ENCODE assay signal across 10 mouse cellular contexts in the genomic region with DNA sequence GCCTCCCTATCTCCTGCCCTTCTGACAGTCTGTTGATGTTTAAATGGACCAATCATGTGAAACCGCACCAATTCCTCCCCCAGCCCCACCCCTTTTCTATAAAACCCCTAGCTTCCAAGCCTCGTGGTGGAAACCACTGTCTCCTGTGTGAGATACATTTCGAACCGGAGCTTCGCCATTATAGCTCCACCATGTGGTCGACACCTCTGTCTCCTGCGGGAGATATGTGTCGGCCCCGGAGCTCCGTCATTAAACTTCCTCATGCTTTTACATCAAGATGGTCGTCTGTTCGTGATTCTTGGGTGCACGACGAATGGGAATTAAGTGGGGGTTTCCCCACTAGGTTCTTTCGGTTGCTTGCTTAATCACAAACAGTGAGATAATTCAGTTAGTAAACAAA. TPM values are rescaled to one million over a fixed set of nuclear protein-coding genes. Genes with fewer than 3 reads are reported as not detected.
DNase-seq lines count a peak whose midpoint lies in the region; ATAC-seq and TF ChIP-seq lines count a peak whose summit lies in the region.
"Not testable (repeated sequence)": the region's sequence is repeated elsewhere in the genome, so short reads cannot be mapped to it uniquely, and the experiment has no call there.
"Had no signal": no experiment of that assay in that cellular context is flagged by ENCODE, and none has a peak within 500 bp of the region (broad histone marks: within the 10 kb centered on the region; RNA-seq: fewer than 3 reads in every experiment).

No protein-coding gene starts in this region.

- TF ChIP-seq POLR2A in brain, embryonic 14.5 days (IDR thresholded peaks at IDR 0.05; ENCODE audit: borderline replicate concordance, extremely low read depth, insufficient read depth, insufficient read length, poor library complexity, severe bottlenecking); liver, adult 2 months (IDR thresholded peaks at IDR 0.05; ENCODE audit: extremely low read depth, insufficient read depth, low read length): not testable (repeated sequence)

- H3K79me2 ChIP-seq in liver, adult 2 months (ENCODE audit: control insufficient read depth, insufficient read depth, low read length), result not testable (repeated sequence)

- DNase-seq in ES-E14 (ENCODE audit: low read depth, low spot score); hindbrain, postnatal 0 days (ENCODE audit: low spot score); liver, adult 2 months (ENCODE audit: extremely low read depth, low read depth, low spot score): not testable (repeated sequence)
- peak; percentile 13 for DNase-seq in brain, embryonic 14.5 days (ENCODE audit: low read depth)
- DNase-seq in heart, adult 11 months, result peak; percentile 63
- peak; percentile 21 for DNase-seq in midbrain, embryonic 14.5 days

- not testable (repeated sequence) for H3K27me3 ChIP-seq in hindbrain, postnatal 0 days (ENCODE audit: insufficient read depth, low read length); liver, adult 2 months (ENCODE audit: control insufficient read depth, insufficient read depth, low read length); midbrain, embryonic 14.5 days (ENCODE audit: control insufficient read depth, insufficient read depth, low read length)

- ATAC-seq in hindbrain, postnatal 0 days; midbrain, embryonic 14.5 days (ENCODE audit: low FRiP score, low TSS enrichment): not testable (repeated sequence)

- WGBS in hindbrain, postnatal 0 days, result 81% methylated on average over 15 of the region's 15 CpGs
- WGBS in liver, adult 2 months, result 78% methylated on average over 15 of the region's 15 CpGs
- WGBS in midbrain, embryonic 14.5 days, result 74% methylated on average over 15 of the region's 15 CpGs

- TF ChIP-seq CTCF in brain, embryonic 14.5 days (IDR thresholded peaks at IDR 0.05; ENCODE audit: borderline replicate concordance, extremely low read depth, insufficient read depth, insufficient read length); liver, adult 2 months (IDR thresholded peaks at IDR 0.05; ENCODE audit: low read depth, low read length): not testable (repeated sequence)
- TF ChIP-seq CTCF in hindbrain, postnatal 0 days (IDR thresholded peaks at IDR 0.05; ENCODE audit: low read depth), result peak; percentile 23; the same call in 1 of the 2 replicates

- H3K27ac ChIP-seq in ES-E14 (ENCODE audit: insufficient read depth, low read depth, low read length, poor library complexity, severe bottlenecking), result peak overlapping the region; percentile 75; the same call in 1 of the 2 replicates
- H3K27ac ChIP-seq in hindbrain, postnatal 0 days; midbrain, embryonic 14.5 days (replicated peaks; ENCODE audit: low read depth, low read length): not testable (repeated sequence)
- peak overlapping the region; percentile 93 for H3K27ac ChIP-seq in liver, adult 2 months (replicated peaks; ENCODE audit: insufficient read depth, low read depth, low read length)

- H3K4me2 ChIP-seq in hindbrain, postnatal 0 days (ENCODE audit: low read depth, low read length); midbrain, embryonic 14.5 days (ENCODE audit: low read length): not testable (repeated sequence)

- H3K4me1 ChIP-seq in ES-E14 (ENCODE audit: control insufficient read depth in 2 of 2, insufficient read depth in 2 of 2, low read length in 2 of 2, poor library complexity in 1 of 2); hindbrain, postnatal 0 days (ENCODE audit: insufficient read depth, low read length); midbrain, embryonic 14.5 days (ENCODE audit: control insufficient read depth, insufficient read depth, low read length): not testable (repeated sequence)
- peaks cover 56% of the 10 kb centered on the region for H3K4me1 ChIP-seq in liver, adult 2 months (ENCODE audit: control insufficient read depth, insufficient read depth, low read length)

- not testable (repeated sequence) for H3K9me3 ChIP-seq in ES-E14 (ENCODE audit: control insufficient read depth, insufficient read depth, low read depth, low read length); hindbrain, postnatal 0 days (ENCODE audit: low read length); midbrain, embryonic 14.5 days (ENCODE audit: control insufficient read depth, low read length)

- H3K9ac ChIP-seq in ES-E14 (ENCODE audit: insufficient read depth, low read depth, low read length, poor library complexity, severe bottlenecking); hindbrain, postnatal 0 days (replicated peaks; ENCODE audit: low read length); liver, adult 2 months (ENCODE audit: low read depth, low read length); midbrain, embryonic 14.5 days (replicated peaks; ENCODE audit: low read length): not testable (repeated sequence)

- in situ Hi-C loops in ES-E14 (cut with MboI; ENCODE audit: low sequenced_read_pairs in 2 of 2, unreplicated experiment in 2 of 2), result not testable (repeated sequence)

- not testable (repeated sequence) for H3K4me3 ChIP-seq in ES-E14 (ENCODE audit: insufficient read depth in 1 of 2, low read depth in 1 of 2, low read length in 2 of 2, poor library complexity in 1 of 2, severe bottlenecking in 1 of 2); hindbrain, postnatal 0 days (ENCODE audit: low read length); liver, adult 2 months (ENCODE audit: insufficient read depth, low read depth, low read length); midbrain, embryonic 14.5 days (replicated peaks; ENCODE audit: low read depth, low read length)

- H3K36me3 ChIP-seq in ES-E14 (ENCODE audit: control insufficient read depth, insufficient read depth, low read length, poor library complexity, severe bottlenecking); hindbrain, postnatal 0 days (ENCODE audit: insufficient read depth, low read length); midbrain, embryonic 14.5 days (ENCODE audit: control insufficient read depth, insufficient read depth, low read length): not testable (repeated sequence)
- peaks cover 72% of the 10 kb centered on the region for H3K36me3 ChIP-seq in liver, adult 2 months (ENCODE audit: control insufficient read depth, insufficient read depth, low read length)

RNA-seq across cellular contexts. Expression of a gene that starts 17.1 kb away (rescaled TPM):
- 0.74 and 1.0 TPM in 2 replicates for total RNA-seq in ES-E14 (2012; rRNA removed)
- 2.2 and 2.8 TPM in 2 replicates for polyA plus RNA-seq in brain, embryonic 14.5 days (2012; rRNA removed)
- 2.5 and 4.0 TPM in 2 replicates for total RNA-seq in hindbrain, postnatal 0 days (2014; rRNA removed)
- 0.74 and 1.2 TPM in 2 replicates for polyA plus RNA-seq in hindbrain, postnatal 0 days (2015; fragmentation: Nextera tagmentation; extraction: Ambion mirVana)
- 1.9 and 2.7 TPM in 2 replicates for total RNA-seq in liver, adult 2 months (2014; rRNA removed)
- polyA plus RNA-seq in liver, adult 2 months (2012; rRNA removed), result 2.9 and 3.8 TPM in 2 replicates
- 0.12 TPM in 1 of 2 replicates, not detected in the other for polyA plus RNA-seq in midbrain, embryonic 14.5 days (2014; fragmentation: Nextera tagmentation; extraction: Ambion mirVana)
- total RNA-seq: megakaryocyte-erythroid progenitor cell, adult 5-6 weeks; MEL had no signal
- polyA plus RNA-seq: activated CD4-positive, CD25-positive, alpha-beta regulatory T cell, adult 4 months; macrophage had no signal
